Mouse (Mus musculus) cerebellum, adult 18-20 months (tissue): ENCODE results near the gene Ehf.

ENCODE experiments used
- DNase-seq, 2 experiments: peaks; one replicate each; pipeline ENCODE4 v3.0.0; 2021

The Ehf gene

GRCm38 (mm10) chr2:103303132-103303531 lies at the start of gene Ehf:
Ehf (minus strand) TSS chr2:103303278.
- DNase-seq = no peak

- peak; percentile 25 to 33 for DNase-seq
These were observed 44.4 kb upstream of the Ehf start for GRCm38 (mm10) chr2:103347417-103347891.

GRCm38 (mm10) chr2:103346751-103347289 lies 43.7 kb upstream of the Ehf start:
- no peak for DNase-seq

- no peak for DNase-seq
These were observed 40.5 kb upstream of the Ehf start for GRCm38 (mm10) chr2:103343611-103344010.

- DNase-seq = no peak
These were observed 39.0 kb upstream of the Ehf start for GRCm38 (mm10) chr2:103342123-103342522.

- DNase-seq = no peak
These were observed 38.4 kb upstream of the Ehf start for GRCm38 (mm10) chr2:103341375-103341971.

- DNase-seq = no peak
These were observed 35.6 kb upstream of the Ehf start for GRCm38 (mm10) chr2:103338706-103339105.

- no peak for DNase-seq
These were observed 34.3 kb upstream of the Ehf start for GRCm38 (mm10) chr2:103337370-103337769.

GRCm38 (mm10) chr2:103336621-103337020 lies 33.5 kb upstream of the Ehf start:
- DNase-seq = no peak

- DNase-seq = no peak
These were observed 32.9 kb upstream of the Ehf start for GRCm38 (mm10) chr2:103336000-103336399.

GRCm38 (mm10) chr2:103331666-103332191 lies 28.7 kb upstream of the Ehf start:
- DNase-seq = no peak

- DNase-seq = no peak
These were observed 25.7 kb upstream of the Ehf start for GRCm38 (mm10) chr2:103328731-103329130.

GRCm38 (mm10) chr2:103325301-103326048 lies 22.4 kb upstream of the Ehf start:
- no peak for DNase-seq

- DNase-seq = no peak
These were observed 21.2 kb upstream of the Ehf start for GRCm38 (mm10) chr2:103324320-103324719.

- DNase-seq = no peak
These were observed 19.1 kb upstream of the Ehf start for GRCm38 (mm10) chr2:103322171-103322570.

GRCm38 (mm10) chr2:103321638-103322037 lies 18.6 kb upstream of the Ehf start:
- DNase-seq = no peak

GRCm38 (mm10) chr2:103314002-103314401 lies 10.9 kb upstream of the Ehf start:
- DNase-seq = no peak

GRCm38 (mm10) chr2:103312640-103313039 lies 9.6 kb upstream of the Ehf start:
- no peak for DNase-seq

- no peak for DNase-seq
These were observed 7.6 kb upstream of the Ehf start for GRCm38 (mm10) chr2:103310663-103311062.

GRCm38 (mm10) chr2:103306686-103307085 lies 3.6 kb upstream of the Ehf start:
- no peak for DNase-seq

- DNase-seq = no peak
These were observed 409 bp downstream of the Ehf start for GRCm38 (mm10) chr2:103302669-103303068.

GRCm38 (mm10) chr2:103298711-103299463 lies 4.2 kb downstream of the Ehf start:
- no peak for DNase-seq

- no peak for DNase-seq
These were observed 8.6 kb downstream of the Ehf start for GRCm38 (mm10) chr2:103294526-103294925.
